Mouse (Mus musculus): ENCODE results near the gene Sept4. TPM values are rescaled to one million over a fixed set of nuclear protein-coding genes. Genes with fewer than 3 reads are reported as not detected.

Sept4 gene
- total RNA-seq, 1 experiment from 2014 or later, result 44.4 TPM

DNA sequence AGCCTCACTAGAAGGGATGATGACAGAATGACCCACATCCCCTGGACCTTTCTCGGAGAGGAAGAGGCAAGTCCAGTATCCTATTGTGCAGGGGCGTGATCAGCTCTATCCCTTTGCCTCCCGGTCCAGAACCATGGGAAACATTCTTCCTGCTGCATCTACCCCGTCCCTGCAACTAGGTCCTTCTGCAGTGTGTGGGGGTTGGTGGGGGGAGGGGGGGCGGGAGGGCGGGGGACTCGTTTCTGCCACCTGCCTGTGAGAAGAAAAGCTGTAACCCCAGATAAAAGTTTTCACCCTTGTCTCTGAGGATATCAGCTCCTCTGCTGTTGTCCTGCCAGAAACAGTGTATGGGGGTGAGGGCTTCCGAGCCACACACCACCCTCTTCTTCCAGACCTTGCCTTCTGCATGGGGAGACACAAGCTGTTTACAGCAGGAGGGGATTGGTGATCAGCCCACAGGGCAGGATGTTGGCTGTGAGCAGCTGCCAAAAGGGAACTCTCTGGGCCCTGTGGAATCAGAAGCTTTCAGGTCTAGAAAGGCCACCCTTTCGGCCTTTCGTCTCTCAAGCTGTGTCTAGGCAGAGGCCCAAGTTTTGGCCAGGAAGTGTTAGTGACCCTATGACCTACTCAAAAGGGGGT is 10.4 kb downstream of the Sept4 start:
- no peak for DNase-seq

GRCm38 (mm10) chr11:87579713-87580112 is 11.0 kb downstream of the Sept4 start:
- no peak for DNase-seq

DNA sequence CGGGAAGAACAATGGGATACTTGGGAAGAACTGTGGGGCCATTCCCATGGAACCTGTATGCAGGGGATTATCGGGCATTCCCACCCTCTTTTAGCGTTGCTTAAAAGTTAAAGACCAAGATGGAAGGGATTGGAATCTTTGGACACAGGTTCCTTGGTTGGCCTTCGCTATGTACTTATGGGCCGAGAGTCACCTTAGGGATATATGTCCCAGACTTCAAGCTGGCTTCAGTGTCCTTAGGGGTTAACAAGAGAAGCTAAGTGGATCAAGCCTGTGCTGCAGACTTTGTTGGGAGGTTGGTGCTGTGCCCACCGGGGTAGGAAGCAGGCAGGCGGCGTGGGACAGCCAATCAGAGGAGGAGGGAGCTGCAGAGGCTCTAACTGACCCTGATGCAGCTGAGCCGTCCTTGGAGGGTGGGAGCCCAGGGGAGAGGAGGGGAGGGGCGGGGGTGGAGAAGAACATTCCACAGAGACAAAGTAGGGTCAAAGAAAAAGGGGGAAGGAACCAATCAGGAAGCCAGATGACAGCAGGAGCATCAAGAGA is 11.9 kb downstream of the Sept4 start:
- no peak for DNase-seq

DNA sequence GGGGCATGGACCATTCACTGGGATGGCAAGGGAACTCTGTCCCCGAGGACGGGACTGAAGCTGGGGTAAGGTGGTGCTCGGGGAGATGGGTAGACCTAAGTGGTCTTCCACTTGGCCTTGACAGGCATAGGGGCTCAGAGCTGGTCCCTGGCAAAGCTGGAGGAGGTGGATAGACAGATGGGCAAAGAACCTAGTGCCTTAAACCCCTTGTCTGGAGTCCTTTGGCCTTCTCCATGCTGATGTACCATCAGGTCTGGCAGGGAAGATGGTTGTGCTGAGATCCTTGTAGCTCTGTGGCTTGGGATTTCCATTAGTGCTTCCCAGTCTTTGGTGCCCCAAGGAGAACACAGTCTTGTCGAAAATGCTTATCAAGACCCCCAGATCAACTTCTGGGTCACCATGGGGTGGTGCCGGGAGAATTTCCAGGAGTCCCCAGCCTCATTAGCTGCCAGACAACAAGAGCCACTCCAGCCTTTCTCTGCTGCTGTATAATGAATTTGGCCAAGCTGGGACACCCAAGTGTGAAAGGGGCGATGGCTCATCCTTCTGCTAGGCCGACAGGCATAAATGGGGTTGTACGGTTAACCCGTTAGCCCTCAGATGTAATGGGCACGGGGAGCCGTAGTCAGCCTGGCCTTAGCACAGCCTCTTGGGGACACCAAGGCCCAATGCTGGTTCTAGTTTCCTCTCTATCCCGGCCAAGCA is 12.6 kb downstream of the Sept4 start:
- DNase-seq, result no peak

DNA sequence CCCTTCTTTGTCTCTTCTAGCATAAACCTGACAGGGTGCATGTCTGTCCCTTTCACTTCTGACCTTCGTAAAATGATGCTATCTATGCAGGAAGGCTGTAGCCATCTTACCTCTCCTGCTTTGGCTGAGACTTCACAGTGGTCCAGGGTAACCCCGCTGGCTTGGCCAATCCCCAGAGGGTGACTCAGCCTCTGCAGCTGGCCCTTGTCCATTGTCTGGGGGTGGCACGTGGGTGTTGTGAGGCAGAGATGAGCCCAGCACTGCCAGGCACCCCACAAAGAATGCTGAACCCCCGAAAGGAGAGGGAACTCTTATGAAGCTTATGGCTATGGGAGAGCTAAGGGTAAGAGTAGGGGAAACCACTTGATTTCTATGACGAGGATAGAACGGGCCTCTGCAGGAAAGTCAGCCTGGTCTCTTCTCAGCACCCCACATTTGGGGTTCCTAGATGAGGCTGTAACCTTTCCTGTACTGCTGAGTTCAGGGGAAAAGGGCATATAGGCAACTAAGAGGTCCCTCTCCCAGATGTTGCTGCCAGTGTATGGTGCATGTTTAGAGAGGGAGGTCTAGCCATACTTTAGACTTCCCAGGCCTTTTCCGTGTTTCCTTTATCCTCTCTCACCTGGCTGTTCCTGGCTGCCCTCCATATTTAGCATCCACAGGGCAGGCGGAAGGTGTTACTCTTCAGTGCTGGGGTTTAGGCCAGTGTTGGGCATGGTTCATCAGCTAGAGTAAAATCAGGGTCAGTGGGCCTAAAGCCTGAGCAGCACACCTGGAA is 13.4 kb downstream of the Sept4 start:
- peak; percentile 61 for DNase-seq

DNA sequence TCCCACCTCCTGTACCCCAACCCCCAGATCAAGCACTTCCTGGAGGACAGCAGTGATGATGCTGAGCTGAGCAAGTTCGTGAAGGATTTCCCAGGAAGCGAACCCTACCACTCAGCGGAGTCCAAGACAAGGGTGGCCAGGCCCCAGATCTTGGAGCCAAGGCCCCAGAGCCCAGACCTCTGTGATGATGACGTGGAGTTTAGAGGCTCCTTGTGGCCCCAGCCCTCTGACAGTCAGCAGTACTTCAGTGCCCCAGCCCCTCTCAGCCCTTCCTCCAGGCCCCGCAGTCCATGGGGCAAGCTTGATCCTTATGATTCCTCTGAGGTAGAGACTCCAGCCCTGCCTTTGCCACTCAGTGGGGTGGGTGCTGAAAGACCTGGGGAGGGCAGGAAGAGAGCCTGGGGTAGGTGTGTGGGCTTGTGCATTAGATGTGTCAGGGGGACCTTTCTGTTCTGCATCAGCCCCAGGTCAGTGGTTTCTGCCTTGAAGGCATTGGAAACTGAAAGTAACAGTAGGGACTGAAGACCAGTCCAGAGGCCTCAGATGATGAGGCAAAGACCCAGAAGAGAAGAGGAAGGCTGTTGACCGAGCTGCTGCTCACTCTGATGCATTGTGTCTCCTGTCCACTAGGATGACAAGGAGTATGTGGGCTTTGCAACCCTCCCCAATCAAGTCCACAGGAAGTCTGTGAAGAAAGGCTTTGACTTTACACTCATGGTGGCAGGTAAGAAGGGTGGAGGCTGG is 14.8 kb downstream of the Sept4 start:
- DNase-seq, result no peak

GRCm38 (mm10) chr11:87584711-87585505 is 16.2 kb downstream of the Sept4 start:
- peak; percentile 59 for DNase-seq

GRCm38 (mm10) chr11:87587211-87587874 is 18.6 kb downstream of the Sept4 start:
- DNase-seq, result no peak

- no peak for DNase-seq
Observed at GRCm38 (mm10) chr11:87589605-87590004, 20.9 kb downstream of the Sept4 start.

DNA sequence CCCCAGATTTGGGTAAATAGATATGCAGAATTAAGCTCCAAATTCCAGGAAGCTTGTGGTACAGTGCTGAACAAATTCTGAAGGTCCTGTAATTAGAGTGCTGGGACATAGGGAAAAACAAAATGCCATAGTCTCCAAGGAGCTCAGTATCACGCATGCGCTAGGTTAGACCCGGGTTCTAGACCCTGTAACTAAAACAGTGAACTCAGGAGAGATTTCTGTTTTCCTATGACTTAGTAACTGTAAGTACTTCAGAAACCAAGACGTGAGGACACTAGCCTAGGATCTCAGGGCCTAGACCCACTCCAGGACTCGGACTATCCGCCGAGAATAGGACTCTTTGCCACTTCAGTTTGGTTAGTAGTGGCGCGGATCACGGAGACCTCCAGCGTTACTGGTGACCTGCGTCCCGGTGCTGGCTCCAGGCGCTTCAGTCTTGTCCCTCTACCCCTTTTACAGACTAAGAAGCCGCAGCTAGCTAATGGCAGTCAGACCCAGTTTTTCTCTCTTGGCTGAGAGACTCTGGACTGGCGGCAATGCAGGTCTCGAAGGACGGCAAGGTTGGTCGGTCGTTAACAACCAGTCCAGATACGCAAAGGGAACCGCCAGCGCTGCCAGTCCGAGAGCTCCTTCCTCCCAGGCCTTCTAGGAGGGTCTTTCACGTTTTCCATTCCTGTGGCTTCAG is 22.3 kb downstream of the Sept4 start:
- peak; percentile 49 for DNase-seq

DNA sequence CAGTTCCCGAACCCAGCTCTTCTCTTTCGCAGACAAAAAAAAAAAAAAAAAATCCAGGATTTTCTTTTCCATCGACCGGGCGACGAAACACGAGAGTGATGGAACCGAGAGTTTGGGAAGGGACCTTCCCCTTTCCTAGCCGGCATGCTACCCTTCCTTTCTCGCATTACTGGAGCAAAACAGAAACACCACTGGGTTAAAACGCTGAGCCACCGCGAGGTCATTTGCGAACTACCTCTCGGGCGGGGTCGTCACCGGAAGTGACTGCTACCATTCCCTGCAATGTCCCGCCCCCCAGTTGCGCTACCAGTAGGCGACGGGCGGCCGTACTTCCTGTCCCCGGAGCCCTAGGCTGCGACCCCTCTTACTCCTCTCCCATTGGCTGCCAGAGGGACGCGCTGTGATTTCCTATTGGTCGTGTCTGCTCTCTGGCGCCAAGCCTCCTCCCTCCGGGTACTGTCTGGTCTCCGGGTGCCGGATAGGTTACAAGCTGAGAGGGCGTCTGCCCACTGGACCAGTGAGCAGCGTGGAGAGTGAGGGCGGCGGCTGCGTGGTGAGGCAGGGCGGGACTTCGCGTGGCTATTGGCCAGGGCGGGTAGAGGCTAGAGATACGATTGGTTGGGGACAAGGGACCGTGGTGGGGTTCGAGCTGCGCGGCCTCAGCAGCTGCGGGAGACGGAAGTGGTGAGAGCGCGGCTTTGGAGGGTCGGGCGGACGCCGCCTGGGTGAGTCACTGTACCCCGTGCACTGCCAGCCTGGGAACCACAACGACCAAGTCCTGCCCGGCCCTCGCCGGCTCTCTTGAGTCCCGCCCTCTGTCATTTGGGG is 23.0 kb downstream of the Sept4 start, which contains the start of gene Mtmr4:
Gene Mtmr4, plus strand, starts transcription at position 637 of the 828 bp plus-strand sequence.
- peak; percentile 100 for DNase-seq

GRCm38 (mm10) chr11:87592354-87592695 is 23.6 kb downstream of the Sept4 start:
- DNase-seq, result no peak

DNA sequence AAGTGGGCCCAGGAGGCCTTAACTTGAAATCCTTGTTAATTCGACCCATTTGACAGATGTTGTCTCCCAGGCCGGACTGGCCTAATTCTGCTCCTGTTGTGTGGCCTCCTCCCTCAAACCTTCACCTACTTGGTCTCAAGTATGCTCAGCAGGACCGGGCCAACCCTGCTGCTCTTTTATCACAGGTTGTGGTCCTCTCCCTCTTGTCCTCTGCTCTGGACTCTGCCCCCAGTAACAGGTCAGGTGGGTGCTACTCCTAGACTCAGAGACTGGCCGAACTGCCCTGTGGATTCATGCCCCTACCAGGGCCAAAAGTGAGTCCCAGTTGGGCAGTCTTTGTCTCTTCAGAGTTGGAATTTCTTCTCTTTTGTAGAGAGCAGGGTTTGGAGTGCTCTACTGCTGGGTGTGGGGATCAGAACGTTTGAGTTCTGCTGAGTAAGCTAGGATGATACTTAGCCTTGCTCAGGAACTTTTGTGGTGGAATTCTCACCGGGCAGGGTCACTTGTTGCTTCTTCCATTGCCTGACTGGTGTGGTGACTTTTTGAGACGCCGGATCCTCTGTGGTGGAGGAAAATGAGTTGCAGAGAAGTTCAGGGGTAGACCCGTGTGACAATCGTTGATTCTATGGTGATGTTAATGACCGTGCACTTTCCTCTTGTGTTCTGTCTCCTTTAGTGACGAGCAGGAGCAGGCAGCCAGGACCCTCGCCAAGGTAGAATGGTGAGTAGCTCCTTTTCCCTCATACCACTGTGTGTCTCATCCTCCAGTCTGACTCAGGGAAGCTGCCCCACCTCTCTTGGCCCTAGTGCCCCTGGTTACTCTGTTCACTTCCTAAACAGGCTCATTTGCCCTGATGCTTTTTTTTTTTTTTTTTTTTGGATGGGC is 24.3 kb downstream of the Sept4 start:
- DNase-seq, result no peak

- peak; percentile 93 for DNase-seq
Observed at GRCm38 (mm10) chr11:87595327-87595841, 26.7 kb downstream of the Sept4 start.

DNA sequence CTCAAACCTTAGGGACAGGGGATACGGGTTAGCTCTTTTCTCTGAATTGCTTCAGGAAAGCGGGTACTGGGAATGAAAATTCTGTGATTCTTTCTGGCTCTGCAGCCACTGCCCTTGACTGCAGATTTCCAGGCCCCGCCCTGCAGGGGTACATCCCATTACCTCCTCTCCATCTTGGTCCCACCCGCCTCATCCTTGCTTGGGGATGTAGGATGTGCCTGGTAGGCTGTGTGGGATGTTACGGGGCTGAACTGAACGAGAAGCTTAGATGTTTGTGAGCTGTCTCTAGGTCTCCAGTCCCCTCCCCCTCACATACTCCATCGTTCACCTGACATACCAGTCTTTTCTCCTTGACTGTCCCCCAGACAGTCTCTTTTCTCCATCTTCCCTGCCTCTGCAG is 27.3 kb downstream of the Sept4 start:
- DNase-seq, result no peak

GRCm38 (mm10) chr11:87596492-87596891 is 27.8 kb downstream of the Sept4 start:
- DNase-seq, result no peak

DNA sequence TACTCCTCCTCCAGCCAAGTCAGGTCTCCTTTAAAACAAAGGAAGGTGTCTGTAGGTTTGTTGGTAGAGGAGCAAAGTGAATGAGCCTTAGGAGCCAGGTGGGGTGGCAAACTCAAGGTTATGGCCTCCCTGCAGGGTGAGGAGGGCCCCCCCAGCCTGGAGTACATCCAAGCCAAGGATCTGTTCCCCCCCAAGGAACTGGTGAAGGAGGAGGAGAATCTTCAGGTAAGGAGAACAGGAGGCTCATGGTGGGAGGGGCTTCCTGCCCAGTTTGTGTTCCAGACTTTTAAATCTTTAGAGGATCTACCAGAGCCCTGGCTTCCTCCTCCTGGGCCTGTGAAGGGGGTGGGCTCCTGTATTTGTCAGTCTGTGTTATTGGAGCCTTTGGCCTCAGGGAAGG is 28.4 kb downstream of the Sept4 start:
- DNase-seq, result no peak

All from adrenal gland, postnatal 14 days (tissue).